Mouse (Mus musculus): ENCODE measurements around the gene Golga2. TPM values are rescaled to one million over a fixed set of nuclear protein-coding genes. Genes with fewer than 3 reads are reported as not detected.

Gene Golga2
- 36.2 and 38.3 TPM in 2 replicates for polyA plus RNA-seq (2012; rRNA removed)

GRCm38 (mm10) chr2:32287334-32287840, at the start of gene Golga2:
Gene Golga2, plus strand, starts transcription at chr2:32287384.

GRCm38 (mm10) chr2:32259657-32260417, 27.3 kb upstream of the Golga2 start, which contains the start of gene Uck1:
Gene Uck1, minus strand, starts transcription at chr2:32260159.

GRCm38 (mm10) chr2:32287923-32288367, 761 bp downstream of the Golga2 start, which contains the start of gene Swi5:
Gene Swi5, minus strand, starts transcription at chr2:32288075.

GRCm38 (mm10) chr2:32352151-32353006, 65.2 kb downstream of the Golga2 start, which contains the start of gene Ciz1:
Gene Ciz1, plus strand, starts transcription at chr2:32352327.

GRCm38 (mm10) chr2:32353007-32353542, 65.9 kb downstream of the Golga2 start, which contains the start of gene Dnm1:
Gene Dnm1, minus strand, starts transcription at chr2:32353338.

Other genes with a start within 250 kb of the Golga2 start
- 3.1 and 3.8 TPM in 2 replicates for gene Fam78a, start 202.5 kb upstream of the Golga2 start, polyA plus RNA-seq (2012; rRNA removed)
- 5.3 and 6.5 TPM in 2 replicates for gene Plpp7, start 191.9 kb upstream of the Golga2 start, polyA plus RNA-seq (2012; rRNA removed)
- gene Prrc2b, start 136.3 kb upstream of the Golga2 start, polyA plus RNA-seq (2012; rRNA removed), result 70.6 and 78.4 TPM in 2 replicates
- gene Pomt1, start 50.8 kb upstream of the Golga2 start, polyA plus RNA-seq (2012; rRNA removed), result 27.8 and 30.9 TPM in 2 replicates
- gene Uck1, start 27.2 kb upstream of the Golga2 start, polyA plus RNA-seq (2012; rRNA removed), result 57.3 and 59.8 TPM in 2 replicates
- 351 and 391 TPM in 2 replicates for gene Swi5, start 691 bp downstream of the Golga2 start, polyA plus RNA-seq (2012; rRNA removed)
- 158 and 181 TPM in 2 replicates for gene Ciz1, start 64.9 kb downstream of the Golga2 start, polyA plus RNA-seq (2012; rRNA removed)
- 53.2 and 117 TPM in 2 replicates for gene Dnm1, start 66.0 kb downstream of the Golga2 start, polyA plus RNA-seq (2012; rRNA removed)
- 21.5 and 43.1 TPM in 2 replicates for gene 1110008P14Rik, start 94.6 kb downstream of the Golga2 start, polyA plus RNA-seq (2012; rRNA removed)
- 0.80 and 0.90 TPM in 2 replicates for gene Lcn2, start 100.9 kb downstream of the Golga2 start, polyA plus RNA-seq (2012; rRNA removed)
- 22.1 and 31.9 TPM in 2 replicates for gene Ptges2, start 108.5 kb downstream of the Golga2 start, polyA plus RNA-seq (2012; rRNA removed)
- gene Naif1, start 163.1 kb downstream of the Golga2 start, polyA plus RNA-seq (2012; rRNA removed), result 2.7 and 3.6 TPM in 2 replicates
- gene Slc25a25, start 164.1 kb downstream of the Golga2 start, polyA plus RNA-seq (2012; rRNA removed), result 23.9 and 24.1 TPM in 2 replicates
- 9.0 and 12.9 TPM in 2 replicates for gene Fam102a, start 247.9 kb downstream of the Golga2 start, polyA plus RNA-seq (2012; rRNA removed)

Measured in central nervous system, embryonic 11.5 days (tissue).